Mouse (Mus musculus): Measurements from ENCODE around the gene Gm28048. TPM values are rescaled to one million over a fixed set of nuclear protein-coding genes. Genes with fewer than 3 reads are reported as not detected.

Gm28048 gene
- polyA plus RNA-seq, 1 experiment, result 5.4 TPM

DNA sequence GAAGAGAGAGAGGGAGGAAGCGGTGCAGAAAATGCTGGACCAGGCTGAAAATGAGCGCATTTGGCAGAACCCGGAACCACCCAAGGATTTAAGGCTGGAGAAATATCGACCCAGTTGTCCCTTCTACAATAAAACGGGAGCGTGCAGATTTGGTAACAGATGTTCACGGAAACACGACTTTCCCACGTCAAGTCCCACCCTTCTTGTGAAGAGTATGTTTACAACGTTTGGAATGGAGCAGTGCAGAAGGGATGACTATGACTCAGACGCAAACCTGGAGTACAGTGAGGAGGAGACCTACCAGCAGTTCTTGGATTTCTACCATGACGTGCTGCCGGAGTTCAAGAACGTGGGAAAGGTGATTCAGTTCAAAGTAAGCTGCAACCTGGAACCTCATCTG lies 8.3 kb downstream of the Gm28048 start:
- H3K27ac ChIP-seq (replicated peaks; ENCODE audit: low read depth, low read length), result no peak overlapping the region; the same call in 1 of the 2 replicates
- peak overlapping the region; percentile 84 for H3K4me3 ChIP-seq (ENCODE audit: insufficient read depth, low read depth, low read length)
- peaks cover 6% of the 10 kb centered on the region for H3K4me1 ChIP-seq (ENCODE audit: control insufficient read depth, insufficient read depth, insufficient read length, low read length)

DNA sequence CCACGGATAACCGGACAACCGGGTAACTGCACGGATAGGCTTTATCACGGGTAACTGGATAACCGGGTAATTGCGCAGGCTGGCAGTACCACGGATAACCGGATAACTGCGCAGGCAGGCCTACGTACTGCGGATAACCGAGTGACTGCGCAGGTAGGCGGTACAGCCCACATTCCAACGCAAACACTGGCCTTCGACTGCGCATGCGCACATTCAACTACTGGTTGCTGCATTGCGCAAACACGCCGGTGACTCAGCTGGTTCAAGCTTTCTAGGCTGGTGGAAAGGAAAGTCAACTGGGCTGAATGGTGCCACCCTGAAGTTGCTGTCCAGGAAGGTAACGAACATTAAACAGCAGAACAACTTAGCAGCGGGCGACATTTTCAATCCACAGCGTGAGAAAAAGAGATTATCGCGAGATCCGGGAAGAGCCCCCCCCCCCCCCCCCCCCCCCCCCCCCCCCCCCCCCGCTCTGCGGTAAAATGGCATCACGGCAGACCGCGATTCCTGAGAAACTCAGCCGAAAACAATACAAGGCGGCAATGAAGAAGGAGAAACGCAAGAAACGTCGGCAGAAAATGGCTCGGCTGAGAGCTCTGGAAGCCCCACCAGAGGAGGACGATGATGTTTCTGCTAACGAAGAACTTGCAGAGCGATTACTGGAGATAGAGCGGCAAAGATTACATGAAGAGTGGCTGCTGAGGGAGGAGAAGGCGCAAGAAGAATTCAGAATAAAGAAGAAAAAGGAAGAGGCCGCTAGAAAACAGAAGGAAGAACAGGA lies 9.0 kb downstream of the Gm28048 start:
- H3K27ac ChIP-seq (replicated peaks; ENCODE audit: low read depth, low read length), result peak overlapping the region; percentile 98
- H3K4me1 ChIP-seq (ENCODE audit: control insufficient read depth, insufficient read depth, insufficient read length, low read length), result peaks cover 6% of the 10 kb centered on the region; the same call in 1 of the 2 replicates
- H3K4me3 ChIP-seq (ENCODE audit: insufficient read depth, low read depth, low read length), result peak overlapping the region; percentile 84

DNA sequence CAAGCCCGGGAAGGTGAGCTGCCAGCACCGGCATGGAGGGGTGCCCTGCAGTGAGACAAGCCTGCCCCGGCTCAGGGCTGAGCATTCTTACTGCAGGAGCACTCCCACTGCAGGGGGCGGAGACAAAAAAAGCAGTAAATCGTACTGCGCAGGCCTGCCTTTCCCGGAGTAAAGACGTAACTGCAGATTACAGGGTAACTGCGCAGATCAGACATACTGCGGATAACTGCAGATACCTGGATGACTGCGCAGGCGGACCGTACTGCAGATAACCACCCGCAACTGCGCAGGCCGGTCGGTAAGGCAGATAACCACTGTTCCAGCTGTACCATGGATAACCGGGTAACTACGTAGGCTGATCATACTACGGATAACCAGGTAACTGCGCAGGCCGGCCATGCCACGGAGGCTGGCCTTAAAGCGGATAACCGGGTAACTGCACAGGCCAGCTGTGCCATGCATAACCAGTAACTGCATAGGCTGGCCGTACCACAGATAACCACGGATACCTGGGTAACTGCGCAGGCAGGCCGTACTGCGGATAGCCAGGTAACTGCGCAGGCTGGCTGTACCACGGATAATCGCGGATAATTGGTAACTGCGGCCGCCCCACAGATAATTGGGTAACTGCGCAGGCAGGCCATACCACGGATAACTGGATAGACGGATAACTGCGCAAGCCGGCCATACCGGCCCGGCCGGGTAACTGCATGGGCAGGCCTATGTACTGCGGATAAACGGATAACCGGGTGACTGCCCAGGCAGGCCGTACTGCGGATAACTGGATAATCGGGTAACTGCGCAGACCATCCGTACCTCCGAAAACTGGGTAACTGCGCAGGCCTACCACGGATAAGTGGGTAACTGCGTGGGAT lies 9.8 kb downstream of the Gm28048 start, which contains the start of gene Zrsr1:
TSS of gene Zrsr1 (plus strand) at position 171 of the 875 bp plus-strand sequence.
- peaks cover 6% of the 10 kb centered on the region; the same call in 1 of the 2 replicates for H3K4me1 ChIP-seq (ENCODE audit: control insufficient read depth, insufficient read depth, insufficient read length, low read length)
- H3K27ac ChIP-seq (replicated peaks; ENCODE audit: low read depth, low read length), result peak within 1 kb of the TSS; percentile 98

DNA sequence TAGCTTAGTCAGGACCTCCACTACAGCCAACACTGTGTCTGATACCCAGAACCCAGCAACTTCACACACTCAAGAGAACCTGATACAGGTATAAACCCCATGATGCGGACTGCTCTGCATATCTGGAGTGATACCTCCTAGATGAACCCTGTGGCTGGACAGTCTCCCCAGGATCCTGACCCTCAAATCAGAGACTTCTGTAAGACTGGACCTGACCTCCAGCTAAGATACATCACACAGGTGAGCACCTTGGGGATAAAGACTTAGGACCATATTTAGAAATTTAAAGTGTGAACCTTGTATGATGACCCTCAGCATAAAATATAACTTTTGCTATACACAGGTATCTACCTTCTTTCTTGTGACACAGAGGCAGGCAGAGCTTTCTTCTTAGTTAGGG lies 11.3 kb downstream of the Gm28048 start:
- Histone ChIP-seq H3K4me1 (ENCODE audit: control insufficient read depth, insufficient read depth, insufficient read length, low read length) (0 out of 2 replicates have a peak, but pooled peaks cover 2% of the 10 kb centered on the region), H3K27ac (replicated peaks; ENCODE audit: low read depth, low read length) (no peak overlapping the region), H3K4me3 (ENCODE audit: insufficient read depth, low read depth, low read length) (no peak overlapping the region)

More for the DNA sequence above, 9.8 kb downstream of the Gm28048 start, which contains the start of gene Zrsr1:
- peak within 1 kb of the TSS; percentile 84 for H3K4me3 ChIP-seq (ENCODE audit: insufficient read depth, low read depth, low read length)

DNA sequence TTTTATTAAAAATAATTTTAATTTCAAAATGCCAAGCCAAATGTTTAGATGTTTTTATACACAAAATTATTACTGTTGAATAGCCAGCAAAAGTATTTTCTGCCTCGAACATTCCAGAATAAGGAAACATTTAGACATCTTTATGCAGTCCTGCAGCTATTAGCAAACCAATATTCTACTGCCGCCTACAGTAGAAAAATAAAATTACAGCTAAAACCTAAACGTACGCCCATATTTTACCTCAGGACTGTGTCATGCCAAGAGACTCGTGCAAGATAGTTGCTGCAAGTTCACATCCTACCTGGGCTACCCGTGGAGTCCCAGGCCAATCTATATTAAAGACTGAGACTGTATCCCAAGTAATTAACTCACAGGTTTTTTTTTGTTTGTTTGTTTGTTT lies 12.4 kb downstream of the Gm28048 start:
- H3K4me1 ChIP-seq (ENCODE audit: control insufficient read depth, insufficient read depth, insufficient read length, low read length), result no peaks in the 10 kb centered on the region
- H3K4me3 ChIP-seq (ENCODE audit: insufficient read depth, low read depth, low read length), result no peak overlapping the region
- no peak overlapping the region for H3K27ac ChIP-seq (replicated peaks; ENCODE audit: low read depth, low read length)

DNA sequence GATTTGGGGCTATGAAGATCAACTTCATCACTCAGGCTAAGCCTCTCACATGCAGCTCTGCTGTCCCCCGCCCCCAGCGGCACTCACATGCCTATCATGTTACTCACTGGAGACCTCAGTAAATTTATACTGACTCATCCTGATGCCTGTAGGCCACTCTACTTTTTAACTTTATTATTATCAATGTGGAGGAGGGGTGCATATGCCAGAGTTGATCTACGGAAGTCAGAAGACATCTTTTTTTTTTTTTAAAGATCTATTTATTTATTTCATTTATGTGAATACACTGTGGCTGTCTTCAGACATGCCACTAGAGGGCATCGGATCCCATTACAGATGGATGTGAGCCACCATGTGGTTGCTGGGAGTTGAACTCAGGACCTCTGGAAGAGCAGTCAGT lies 16.4 kb downstream of the Gm28048 start:
- H3K27ac ChIP-seq (replicated peaks; ENCODE audit: low read depth, low read length), result no peak overlapping the region
- no peaks in the 10 kb centered on the region for H3K4me1 ChIP-seq (ENCODE audit: control insufficient read depth, insufficient read depth, insufficient read length, low read length)
- H3K4me3 ChIP-seq (ENCODE audit: insufficient read depth, low read depth, low read length), result no peak overlapping the region

DNA sequence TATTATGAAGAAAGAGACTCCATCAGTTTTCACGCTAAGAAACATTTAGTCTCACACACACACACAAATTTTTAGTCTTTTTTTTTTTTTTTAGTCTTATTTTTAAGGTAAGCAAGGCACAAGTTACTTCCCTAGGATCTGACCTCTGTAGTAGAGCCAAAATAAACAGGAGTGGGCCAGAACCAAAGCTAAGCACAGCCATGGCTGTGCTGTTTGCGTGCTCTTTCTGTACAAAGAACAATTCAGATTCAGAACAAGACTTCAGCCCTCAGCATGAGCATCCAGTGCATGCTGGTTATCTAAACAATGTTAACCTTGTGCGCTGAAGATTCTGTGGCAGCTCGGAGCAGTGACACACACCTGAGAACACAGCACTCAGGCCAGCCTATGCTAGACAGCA lies 17.5 kb downstream of the Gm28048 start:
- no peak overlapping the region for H3K4me3 ChIP-seq (ENCODE audit: insufficient read depth, low read depth, low read length)
- H3K4me1 ChIP-seq (ENCODE audit: control insufficient read depth, insufficient read depth, insufficient read length, low read length), result no peaks in the 10 kb centered on the region
- H3K27ac ChIP-seq (replicated peaks; ENCODE audit: low read depth, low read length), result no peak overlapping the region

DNA sequence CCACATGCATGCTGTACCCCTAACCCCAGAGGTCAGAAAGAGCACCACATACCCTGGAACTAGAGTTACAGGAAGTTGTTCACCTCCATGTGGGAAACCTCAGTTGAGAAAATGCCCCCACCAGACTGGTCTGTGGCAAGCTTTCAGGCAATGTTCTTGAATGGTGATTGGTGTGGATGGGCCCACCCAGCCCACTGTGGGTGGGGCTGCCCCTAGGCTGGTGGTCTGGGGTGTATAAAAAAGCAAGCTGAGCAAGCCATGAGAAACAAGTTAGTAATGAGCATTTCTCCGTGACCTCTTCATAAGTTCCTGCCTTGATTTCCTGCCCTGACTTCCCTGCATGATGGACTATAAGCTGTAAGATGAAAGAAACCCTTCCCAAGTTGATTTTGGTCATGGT lies 19.8 kb downstream of the Gm28048 start:
- no peaks in the 10 kb centered on the region for H3K4me1 ChIP-seq (ENCODE audit: control insufficient read depth, insufficient read depth, insufficient read length, low read length)
- no peak overlapping the region for H3K4me3 ChIP-seq (ENCODE audit: insufficient read depth, low read depth, low read length)
- H3K27ac ChIP-seq (replicated peaks; ENCODE audit: low read depth, low read length), result no peak overlapping the region

DNA sequence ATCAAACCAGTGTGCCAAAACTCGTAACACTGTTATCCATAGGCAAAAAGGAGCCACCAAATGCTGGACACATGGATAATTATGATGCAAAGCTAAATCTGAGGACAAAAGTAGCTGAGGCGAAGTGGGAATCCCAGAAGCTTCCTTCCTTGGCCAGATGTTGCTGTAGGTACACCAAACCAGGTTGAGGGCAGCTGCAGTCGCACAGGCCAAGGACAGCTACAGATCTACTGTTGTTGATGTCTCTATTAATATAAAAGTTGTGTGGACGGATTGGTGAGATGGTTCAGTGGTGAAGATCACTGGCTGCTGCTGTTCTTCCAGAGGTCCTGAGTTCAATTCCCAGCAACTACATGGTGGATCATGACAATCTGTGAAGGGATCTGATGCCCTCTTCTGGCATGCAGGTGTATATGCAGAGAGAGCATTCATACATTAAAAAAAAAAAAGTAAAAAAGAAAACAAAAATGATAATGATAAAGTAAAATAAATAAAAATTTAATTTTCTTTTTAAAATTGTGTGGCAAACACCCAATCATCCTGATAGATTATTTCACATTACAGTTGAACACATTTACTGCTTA lies 24.0 kb downstream of the Gm28048 start:
- Histone ChIP-seq H3K4me1 (ENCODE audit: control insufficient read depth, insufficient read depth, insufficient read length, low read length) (no peaks in the 10 kb centered on the region), H3K4me3 (ENCODE audit: insufficient read depth, low read depth, low read length) (no peak overlapping the region), H3K27ac (replicated peaks; ENCODE audit: low read depth, low read length) (no peak overlapping the region)

DNA sequence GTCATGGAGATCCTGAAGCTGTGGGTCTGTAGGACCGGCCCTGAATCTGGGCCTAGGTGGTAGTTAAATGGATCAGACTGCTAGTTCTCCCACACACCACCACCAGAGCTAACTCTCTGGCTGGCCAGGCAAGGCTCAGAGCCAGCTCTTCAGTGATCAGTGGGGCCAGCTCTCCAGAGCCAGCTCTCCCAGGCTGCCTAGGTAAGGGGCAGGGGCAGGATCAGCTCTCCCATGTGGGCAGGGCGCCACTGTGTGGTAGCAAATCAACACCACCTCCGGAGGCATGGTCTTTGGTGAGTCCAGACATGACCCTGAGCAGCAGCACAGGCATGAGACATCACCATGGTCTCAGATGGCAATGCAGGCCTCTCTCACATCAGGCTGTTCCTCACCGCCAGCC lies 25.1 kb downstream of the Gm28048 start:
- Histone ChIP-seq H3K4me1 (ENCODE audit: control insufficient read depth, insufficient read depth, insufficient read length, low read length) (no peaks in the 10 kb centered on the region), H3K27ac (replicated peaks; ENCODE audit: low read depth, low read length) (no peak overlapping the region), H3K4me3 (ENCODE audit: insufficient read depth, low read depth, low read length) (no peak overlapping the region)

DNA sequence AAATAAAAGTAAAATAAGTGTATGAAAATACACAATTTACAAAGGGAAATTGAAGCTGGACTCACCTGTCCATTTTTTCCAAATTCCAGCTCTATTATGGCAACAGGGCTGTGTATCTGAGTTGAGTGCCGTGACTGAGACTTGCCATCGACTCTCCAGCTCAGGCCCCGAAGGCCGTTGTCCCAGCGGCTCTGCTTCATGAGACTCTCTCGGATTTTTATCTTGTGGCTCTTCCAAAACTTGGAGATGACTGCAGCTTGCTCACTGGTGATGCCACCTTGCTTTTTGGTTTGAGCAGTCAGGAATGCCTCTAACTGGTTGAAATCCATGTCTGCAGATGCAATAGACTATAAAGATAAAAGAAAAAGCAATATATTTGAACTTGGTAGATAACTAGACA lies 25.5 kb downstream of the Gm28048 start:
- Histone ChIP-seq H3K4me3 (ENCODE audit: insufficient read depth, low read depth, low read length) (no peak overlapping the region), H3K27ac (replicated peaks; ENCODE audit: low read depth, low read length) (no peak overlapping the region), H3K4me1 (ENCODE audit: control insufficient read depth, insufficient read depth, insufficient read length, low read length) (no peaks in the 10 kb centered on the region)

DNA sequence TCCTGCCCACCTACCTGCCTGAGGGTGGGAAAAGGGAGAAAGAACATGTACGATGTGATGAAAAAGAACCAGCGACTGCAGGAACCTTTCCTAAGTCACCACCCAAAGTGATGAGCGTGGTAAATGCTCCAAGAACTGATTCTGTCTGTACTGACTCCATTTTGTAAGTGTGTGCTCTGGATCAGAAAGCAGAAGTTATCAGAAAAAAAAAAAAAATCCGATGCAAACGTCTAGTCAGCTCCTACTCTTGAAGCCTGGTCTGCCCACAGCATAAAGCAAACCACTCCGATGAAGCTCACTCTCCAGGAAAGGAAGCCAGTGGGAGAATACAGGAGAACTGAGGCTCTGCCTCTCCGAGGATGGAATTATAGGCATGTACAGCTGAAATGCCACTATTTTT lies 29.2 kb downstream of the Gm28048 start:
- Histone ChIP-seq H3K4me3 (ENCODE audit: insufficient read depth, low read depth, low read length) (no peak overlapping the region), H3K27ac (replicated peaks; ENCODE audit: low read depth, low read length) (no peak overlapping the region), H3K4me1 (ENCODE audit: control insufficient read depth, insufficient read depth, insufficient read length, low read length) (no peaks in the 10 kb centered on the region)

DNA sequence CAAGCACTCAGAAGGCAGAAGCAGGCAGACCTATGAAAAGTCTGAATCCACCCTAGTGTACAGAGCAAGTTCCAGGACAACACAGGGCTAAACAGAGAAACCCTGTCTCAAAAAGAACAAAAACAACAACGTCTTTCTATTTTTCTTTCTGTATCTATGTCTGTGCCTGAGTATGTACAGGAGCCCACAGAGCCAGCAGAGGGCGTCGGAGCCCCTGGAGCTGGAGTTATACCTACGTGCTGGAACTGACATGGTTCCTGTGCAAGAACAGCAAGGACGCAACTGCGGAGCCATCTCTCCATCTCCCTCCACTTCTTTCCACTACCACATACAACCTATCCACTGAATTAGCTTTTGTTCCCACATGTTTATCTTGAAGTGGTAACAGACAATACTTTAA lies 31.8 kb downstream of the Gm28048 start:
- Histone ChIP-seq H3K4me3 (ENCODE audit: insufficient read depth, low read depth, low read length) (no peak overlapping the region), H3K4me1 (ENCODE audit: control insufficient read depth, insufficient read depth, insufficient read length, low read length) (no peaks in the 10 kb centered on the region), H3K27ac (replicated peaks; ENCODE audit: low read depth, low read length) (no peak overlapping the region)

DNA sequence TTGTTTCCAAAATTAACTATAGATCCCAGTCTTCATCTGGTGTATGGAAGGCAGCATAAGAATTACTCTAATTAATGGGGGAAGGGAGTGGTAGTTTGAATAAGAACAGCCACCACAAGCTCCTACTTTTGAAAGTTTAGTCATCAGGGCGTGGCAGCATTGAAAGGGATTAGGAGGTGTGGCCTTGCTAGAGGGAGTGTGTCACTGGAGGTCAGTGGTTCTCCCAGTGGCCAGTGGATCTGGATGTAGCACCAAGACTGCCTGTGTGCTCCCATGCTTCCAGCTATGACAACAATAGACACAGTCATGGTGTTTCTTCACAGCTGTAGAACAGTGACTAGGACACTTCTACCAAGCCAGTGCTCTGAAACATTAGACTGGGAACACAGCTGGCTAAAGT lies 32.8 kb downstream of the Gm28048 start:
- H3K27ac ChIP-seq (replicated peaks; ENCODE audit: low read depth, low read length), result no peak overlapping the region
- no peaks in the 10 kb centered on the region for H3K4me1 ChIP-seq (ENCODE audit: control insufficient read depth, insufficient read depth, insufficient read length, low read length)
- no peak overlapping the region for H3K4me3 ChIP-seq (ENCODE audit: insufficient read depth, low read depth, low read length)

DNA sequence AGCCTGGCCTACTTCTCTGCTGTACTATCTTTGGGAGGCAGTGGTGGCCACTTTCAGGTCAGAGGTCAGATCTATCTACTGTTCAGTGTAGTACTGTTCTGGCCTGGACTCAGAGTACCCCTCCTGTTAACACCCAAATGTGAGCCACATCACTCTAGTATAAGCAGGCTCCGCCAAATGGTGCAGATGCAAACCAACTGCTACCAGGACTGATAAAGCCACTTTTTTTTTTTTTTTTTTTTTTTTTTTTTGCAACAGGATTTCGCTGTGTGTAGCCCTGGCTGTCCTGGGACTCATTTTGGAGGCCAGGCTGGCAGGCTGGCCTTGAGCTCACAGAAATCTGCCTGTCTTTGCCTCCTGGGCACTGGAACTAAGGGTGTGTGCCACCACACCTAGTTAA lies 42.9 kb downstream of the Gm28048 start:
- H3K27ac ChIP-seq (replicated peaks; ENCODE audit: low read depth, low read length), result no peak overlapping the region
- no peak overlapping the region for H3K4me3 ChIP-seq (ENCODE audit: insufficient read depth, low read depth, low read length)
- 0 out of 2 replicates have a peak, but pooled peaks cover 2% of the 10 kb centered on the region for H3K4me1 ChIP-seq (ENCODE audit: control insufficient read depth, insufficient read depth, insufficient read length, low read length)
